Mouse (Mus musculus) c-Kit-negative CD71-positive TER-119-positive erythroid progenitor cells, embryonic 14.5 days (primary cell): ENCODE data around the gene Zfp993.
"Not testable (repeated sequence)": the region's sequence is repeated elsewhere in the genome, so short reads cannot be mapped to it uniquely, and the experiment has no call there.

ENCODE experiments used
- DNase-seq: peaks from one replicate; pipeline ENCODE4 v3.0.0-alpha.2; 2013; ENCODE audit warnings: low read depth, low spot score

The Zfp993 gene

DNA sequence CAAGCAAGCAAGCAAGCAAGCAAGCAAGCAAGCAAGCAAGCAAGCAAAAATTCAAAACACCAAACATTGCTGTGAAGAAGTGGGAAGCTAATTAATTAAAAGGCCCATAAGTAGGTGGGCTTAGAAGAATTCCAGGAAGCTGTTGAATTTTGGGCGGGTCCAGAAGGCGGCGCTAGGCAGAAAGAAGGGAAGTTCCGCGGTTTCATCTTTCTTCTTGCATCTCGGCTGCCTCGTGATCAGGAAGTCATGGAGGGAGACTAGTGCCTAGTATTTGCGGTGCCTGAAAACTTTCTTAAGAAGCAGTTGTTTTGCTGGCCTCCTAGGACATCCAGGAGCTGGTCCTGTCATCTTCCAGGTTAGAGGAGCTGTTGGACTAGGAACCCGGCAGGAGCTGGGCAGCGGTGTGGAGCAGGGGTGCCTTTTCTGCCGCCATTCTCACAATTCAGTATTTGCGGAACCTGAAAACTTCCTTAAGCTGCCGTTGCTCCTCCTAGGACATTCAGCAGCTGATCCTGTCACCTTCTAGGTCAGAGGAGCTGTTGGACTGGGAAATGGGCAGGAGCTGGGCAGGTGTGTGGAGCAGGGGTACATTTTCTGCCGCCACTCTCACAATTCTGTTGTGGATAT is at the start of gene Zfp993:
TSS of gene Zfp993 (plus strand) at position 188 of the 627 bp plus-strand sequence.
- not testable (repeated sequence) for DNase-seq

DNA sequence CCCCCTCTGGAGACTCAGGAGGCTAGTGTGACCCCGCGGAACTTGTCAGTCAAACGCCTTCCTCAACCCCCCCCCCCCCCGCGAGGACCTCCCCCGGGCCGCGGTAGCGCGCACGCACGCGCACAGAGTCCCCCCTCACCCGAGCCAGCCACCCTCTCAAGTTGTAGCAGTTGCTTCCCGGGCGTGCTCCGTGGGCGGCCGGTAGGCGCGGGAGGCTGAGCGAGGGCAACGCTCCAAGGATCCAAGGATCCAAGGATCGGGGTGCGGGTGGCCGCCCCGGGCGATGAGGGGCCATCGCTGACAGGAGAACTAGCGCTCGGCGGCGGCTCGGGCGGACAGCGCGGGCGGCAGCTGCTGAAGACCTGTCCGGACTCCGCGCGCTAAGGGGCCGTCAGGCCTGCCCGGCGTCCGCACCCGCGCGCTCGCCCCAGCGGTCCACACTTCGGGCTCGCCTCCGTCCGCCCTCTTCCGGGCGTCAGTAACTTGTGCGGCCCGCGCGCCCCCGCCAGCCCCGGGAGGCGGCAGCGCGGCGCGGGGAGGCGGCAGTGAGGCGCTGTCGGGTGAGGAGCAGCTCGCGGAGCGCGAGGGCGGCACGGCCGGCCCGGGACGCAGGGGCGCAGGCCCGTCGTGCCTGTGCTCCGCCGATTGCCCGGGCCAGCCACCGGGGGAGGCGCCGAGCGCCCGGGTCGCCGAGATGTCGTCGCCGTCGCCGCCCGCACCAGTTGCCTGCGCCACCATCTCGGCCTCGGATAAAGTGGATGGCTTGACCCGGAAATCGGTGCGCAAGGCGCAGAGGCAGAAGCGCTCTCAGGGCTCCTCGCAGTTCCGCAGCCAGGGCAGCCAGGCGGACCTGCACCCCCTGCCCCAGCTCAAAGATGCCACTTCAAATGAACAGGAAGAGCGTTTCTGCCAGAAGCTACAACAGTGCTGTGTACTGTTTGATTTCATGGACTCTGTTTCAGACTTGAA is 30.6 kb upstream of the Zfp993 start:
- not testable (repeated sequence) for DNase-seq

GRCm38 (mm10) chr4:146603578-146604399 is 7.0 kb upstream of the Zfp993 start:
- not testable (repeated sequence) for DNase-seq

DNA sequence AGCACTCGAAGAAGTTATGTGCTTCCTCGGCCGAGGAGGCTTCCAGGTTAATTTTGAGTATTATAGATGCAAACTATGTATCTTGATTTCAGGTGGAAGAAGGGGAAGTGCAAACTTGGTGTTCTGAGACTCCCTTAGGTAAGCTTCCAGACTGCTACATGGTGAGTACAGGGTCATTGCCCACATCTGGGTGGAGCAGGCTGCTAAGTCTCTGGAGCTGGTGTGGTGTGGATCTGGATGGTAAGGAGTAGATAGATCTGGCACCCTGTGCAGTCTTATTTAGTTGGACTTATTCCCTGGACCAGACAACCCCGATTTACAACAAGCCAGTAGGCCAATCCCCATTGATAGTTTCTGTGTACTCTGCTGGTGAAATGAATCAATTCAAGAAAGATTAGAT is 33.6 kb downstream of the Zfp993 start:
- DNase-seq: not testable (repeated sequence)

DNA sequence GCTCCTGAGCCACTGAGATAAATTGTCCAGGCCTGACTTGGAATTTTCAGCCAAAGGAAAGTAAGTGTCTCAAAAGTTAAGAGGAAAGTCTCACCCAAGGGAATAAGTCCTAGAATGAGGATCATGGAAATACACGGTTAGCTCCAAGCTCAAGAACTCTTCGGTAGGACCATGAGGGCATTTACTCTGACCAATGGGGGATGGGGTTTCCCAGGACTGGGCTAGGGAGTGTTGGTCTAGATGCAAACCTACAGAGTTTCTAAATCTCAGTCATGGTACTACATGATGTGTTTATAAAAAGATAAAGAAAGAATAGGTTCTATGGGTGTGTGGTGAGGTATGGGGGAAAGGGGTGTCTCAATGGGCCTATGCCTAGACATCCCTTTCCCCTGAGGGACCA is 38.9 kb downstream of the Zfp993 start:
- not testable (repeated sequence) for DNase-seq

DNA sequence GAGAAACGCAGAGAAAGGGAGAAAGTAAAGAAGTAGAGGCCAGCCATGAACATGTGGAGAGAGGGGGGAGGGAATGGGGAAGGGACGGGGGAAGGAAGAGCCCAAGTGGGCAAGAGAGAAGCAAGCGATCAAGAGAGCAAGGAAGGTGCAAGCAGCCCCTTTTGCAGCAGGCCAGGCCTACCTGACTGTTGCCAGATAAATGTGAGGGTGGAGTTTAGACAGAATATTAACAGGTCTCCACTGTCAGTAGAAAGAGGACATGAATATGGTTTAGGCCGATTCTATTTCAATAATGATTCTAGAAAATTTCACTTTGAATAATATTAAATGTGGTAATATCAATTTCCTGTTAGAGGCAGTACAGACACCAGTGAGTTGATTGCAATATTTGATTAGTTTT is 39.4 kb downstream of the Zfp993 start:
- not testable (repeated sequence) for DNase-seq

DNA sequence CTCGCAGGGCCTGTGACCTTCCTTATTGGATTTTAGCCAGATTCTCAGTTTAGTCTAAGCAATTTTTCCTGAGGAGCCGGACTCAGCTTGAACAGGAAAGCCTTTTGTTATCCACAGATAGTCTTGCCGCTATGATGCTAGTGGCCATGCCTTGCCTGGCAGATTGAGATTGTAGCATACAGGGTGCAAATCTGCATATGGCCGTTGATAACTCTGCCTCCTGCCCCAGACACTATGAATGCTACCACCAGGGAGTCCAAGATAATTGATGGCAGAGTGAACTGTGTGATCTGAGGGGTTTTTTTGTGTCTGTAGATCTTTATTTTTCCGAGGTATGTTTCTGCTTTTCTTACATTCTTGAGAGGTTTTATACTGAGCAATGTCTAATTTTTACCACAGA is 39.9 kb downstream of the Zfp993 start:
- DNase-seq: not testable (repeated sequence)
